Mouse (Mus musculus) olfactory bulb, adult 2 months (tissue): Measurements from ENCODE around the gene Prdm5.

Experiments
- CTCF ChIP-seq: fragments of 200-500 bp; IDR thresholded peaks from 2 replicates; pipeline ENCODE4 v1.5.1; 2012; ENCODE audit warnings: low read depth, mild to moderate bottlenecking, low read length, moderate library complexity; ENCODE audit not compliant: insufficient read depth
- POLR2A ChIP-seq: fragments of 200-500 bp; IDR thresholded peaks from 2 replicates; pipeline ENCODE4 v1.6.1; 2012; ENCODE audit warnings: mild to moderate bottlenecking, low read depth, low read length, moderate library complexity; ENCODE audit not compliant: insufficient read depth

DNA sequence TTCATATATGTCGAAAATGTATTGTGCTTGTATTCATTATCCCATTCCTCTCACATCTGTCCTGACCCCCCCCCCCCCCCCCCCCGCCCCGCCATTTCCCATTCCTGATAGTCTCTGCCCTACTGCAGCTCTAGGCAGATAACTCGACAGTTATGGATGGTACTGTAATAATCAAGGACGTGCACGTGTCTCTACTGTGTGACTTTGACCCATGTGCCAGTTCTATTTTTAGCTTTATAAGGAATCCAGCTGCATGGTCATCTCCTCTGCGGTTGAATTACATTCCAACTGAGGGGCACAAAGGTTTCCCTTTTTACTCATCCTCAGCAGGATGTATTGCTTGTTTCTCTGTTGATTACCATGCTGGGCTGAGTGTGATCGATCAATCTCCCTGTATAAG lies 39.3 kb upstream of the Prdm5 start:
- no peak for TF ChIP-seq CTCF
- TF ChIP-seq POLR2A: no peak
